Mouse (Mus musculus) stomach, embryonic 16.5 days (tissue): Measurements from ENCODE around the gene Tpi1. TPM values are rescaled to one million over a fixed set of nuclear protein-coding genes. Genes with fewer than 3 reads are reported as not detected.

Experiments used
- ATAC-seq: fragments of 200-750 bp; cut with Nextera tagmentation; 2 replicates; pipeline ENCODE4 v1.8.0; 2017; ENCODE audit warnings: moderate number of reproducible peaks, moderate TSS enrichment; ENCODE audit not compliant: insufficient read depth, low FRiP score
- H3K27ac ChIP-seq: fragments of 300-500 bp; sonication (generic); 2 replicates; pipeline ENCODE4 v1.5.1; 2014; ENCODE audit warnings: low read length
- H3K27me3 ChIP-seq: fragments of 300-500 bp; sonication (generic); 2 replicates; pipeline ENCODE4 v1.6.1; 2014; ENCODE audit warnings: low read length, control low read depth, mixed read lengths; ENCODE audit not compliant: control insufficient read depth, insufficient read depth
- H3K36me3 ChIP-seq: fragments of 300-500 bp; sonication (generic); 2 replicates; pipeline ENCODE4 v1.6.1; 2014; ENCODE audit warnings: low read length; ENCODE audit not compliant: control insufficient read depth, insufficient read depth
- H3K4me1 ChIP-seq: fragments of 300-500 bp; sonication (generic); 2 replicates; pipeline ENCODE4 v1.6.1; 2014; ENCODE audit warnings: low read length, control low read depth, mixed read lengths; ENCODE audit not compliant: control insufficient read depth, insufficient read depth
- H3K4me2 ChIP-seq: fragments of 300-500 bp; sonication (generic); 2 replicates; pipeline ENCODE4 v1.6.1; 2014; ENCODE audit warnings: low read depth, low read length, mixed read lengths
- H3K4me3 ChIP-seq: fragments of 300-500 bp; sonication (generic); replicated peaks from 2 replicates; pipeline ENCODE4 v1.5.1; 2014; ENCODE audit warnings: mild to moderate bottlenecking, low read length
- H3K9ac ChIP-seq: fragments of 300-500 bp; sonication (generic); 2 replicates; pipeline ENCODE4 v1.6.1; 2014; ENCODE audit warnings: low read length
- H3K9me3 ChIP-seq: fragments of 300-500 bp; sonication (generic); replicated peaks from 2 replicates; pipeline ENCODE4 v1.6.1; 2016; ENCODE audit warnings: low read length, control low read depth; ENCODE audit not compliant: control insufficient read depth
- WGBS: fragments of 180-500 bp; shearing (Covaris S2); extraction: QIAGEN DNeasy Blood & Tissue Kit; methylation state at CpG from one replicate; pipeline ENCODE4 v1.1.7; 2014; 5-methylcytosine and 5-hydroxymethylcytosine counted together
- polyA plus RNA-seq: library from polyadenylated mRNA; unstranded; fragments of >200 nt; fragmentation: Nextera tagmentation; extraction: Ambion mirVana; gene quantifications from 2 replicates; pipeline ENCODE4 v1.2.1, GENCODE M21; 2015

Gene Tpi1
- polyA plus RNA-seq, 1 experiment from 2014 or later: 959 TPM

GRCm38 (mm10) chr6:124857840-124858530 is 43.9 kb upstream of the Tpi1 start:
- no peaks in the 10 kb centered on the region for H3K36me3 ChIP-seq
- 22% methylated on average over 26 of the region's 26 CpGs for WGBS
- peak overlapping the region; percentile 94 for H3K9ac ChIP-seq
- no peaks in the 10 kb centered on the region for H3K9me3 ChIP-seq
- peaks cover 8% of the 10 kb centered on the region; the same call in 1 of the 2 replicates for H3K27me3 ChIP-seq
- peak overlapping the region; percentile 81 for H3K4me2 ChIP-seq
- H3K4me1 ChIP-seq: peaks cover 18% of the 10 kb centered on the region
- no peak for ATAC-seq
- peak overlapping the region; percentile 60 for H3K27ac ChIP-seq
- peak overlapping the region; percentile 77 for H3K4me3 ChIP-seq

GRCm38 (mm10) chr6:124856916-124857839 is 43.1 kb upstream of the Tpi1 start, which contains the start of gene P3h3:
Gene P3h3 (minus strand): TSS chr6:124857752.
- H3K9ac ChIP-seq: peak within 1 kb of the TSS; percentile 94
- no peaks in the 10 kb centered on the region for H3K9me3 ChIP-seq
- peaks cover 8% of the 10 kb centered on the region; the same call in 1 of the 2 replicates for H3K27me3 ChIP-seq
- peak; percentile 85 for ATAC-seq
- peaks cover 18% of the 10 kb centered on the region for H3K4me1 ChIP-seq
- no peaks in the 10 kb centered on the region for H3K36me3 ChIP-seq
- peak within 1 kb of the TSS; percentile 95 for H3K27ac ChIP-seq
- H3K4me2 ChIP-seq: peak within 1 kb of the TSS; percentile 81
- WGBS: under 1% methylated on average over 86 of the region's 86 CpGs
- peak within 1 kb of the TSS; percentile 77 for H3K4me3 ChIP-seq

- no peaks in the 10 kb centered on the region for H3K9me3 ChIP-seq
- H3K36me3 ChIP-seq: no peaks in the 10 kb centered on the region
- H3K4me3 ChIP-seq: peak overlapping the region; percentile 77
- 10% methylated on average over 14 of the region's 14 CpGs for WGBS
- peak overlapping the region; percentile 95 for H3K27ac ChIP-seq
- H3K27me3 ChIP-seq: peaks cover 8% of the 10 kb centered on the region; the same call in 1 of the 2 replicates
- peak overlapping the region; percentile 94; the same call in 1 of the 2 replicates for H3K9ac ChIP-seq
- ATAC-seq: peak; percentile 48; the same call in 1 of the 2 replicates
- H3K4me1 ChIP-seq: peaks cover 18% of the 10 kb centered on the region
- peak overlapping the region; percentile 81 for H3K4me2 ChIP-seq
These were observed 42.2 kb upstream of the Tpi1 start for GRCm38 (mm10) chr6:124856321-124856720.

- WGBS: 68% methylated on average over 12 of the region's 12 CpGs
- no peak overlapping the region for H3K4me2 ChIP-seq
- no peaks in the 10 kb centered on the region for H3K9me3 ChIP-seq
- no peak for ATAC-seq
- H3K9ac ChIP-seq: no peak overlapping the region; the same call in 1 of the 2 replicates
- H3K36me3 ChIP-seq: no peaks in the 10 kb centered on the region
- no peak overlapping the region for H3K4me3 ChIP-seq
- H3K4me1 ChIP-seq: peaks cover 18% of the 10 kb centered on the region
- H3K27ac ChIP-seq: no peak overlapping the region
- H3K27me3 ChIP-seq: peaks cover 8% of the 10 kb centered on the region; the same call in 1 of the 2 replicates
These were observed 40.6 kb upstream of the Tpi1 start for GRCm38 (mm10) chr6:124854647-124855046.

GRCm38 (mm10) chr6:124850535-124850934 is 36.4 kb upstream of the Tpi1 start:
- Histone ChIP-seq H3K4me2 (no peak overlapping the region), H3K4me3 (no peak overlapping the region), H3K4me1 (no peaks in the 10 kb centered on the region; the same call in 1 of the 2 replicates), H3K27ac (no peak overlapping the region), H3K9ac (no peak overlapping the region), H3K27me3 (no peaks in the 10 kb centered on the region), H3K36me3 (no peaks in the 10 kb centered on the region), H3K9me3 (no peaks in the 10 kb centered on the region)
- 54% methylated on average over 8 of the region's 8 CpGs for WGBS
- no peak for ATAC-seq

- peak; percentile 66; the same call in 1 of the 2 replicates for ATAC-seq
- 10% methylated on average over 9 of the region's 9 CpGs for WGBS
- H3K27me3 ChIP-seq: no peaks in the 10 kb centered on the region
These were observed 33.2 kb upstream of the Tpi1 start for GRCm38 (mm10) chr6:124847305-124847704.

GRCm38 (mm10) chr6:124840241-124841167 is 26.4 kb upstream of the Tpi1 start, which contains the start of gene Gnb3:
Gene Gnb3 (minus strand): TSS chr6:124840275.
- peak; percentile 7; the same call in 1 of the 2 replicates for ATAC-seq
- H3K27ac ChIP-seq: no peak within 1 kb of the TSS
- WGBS: 28% methylated on average over 15 of the region's 15 CpGs
- no peak within 1 kb of the TSS for H3K4me2 ChIP-seq
- H3K27me3 ChIP-seq: no peaks in the 10 kb centered on the region
- H3K36me3 ChIP-seq: 0 out of 2 replicates have a peak, but pooled peaks cover 6% of the 10 kb centered on the region
- peaks cover 18% of the 10 kb centered on the region for H3K4me1 ChIP-seq
- H3K4me3 ChIP-seq: no peak within 1 kb of the TSS
- H3K9ac ChIP-seq: peak within 1 kb of the TSS; percentile 37
- H3K9me3 ChIP-seq: no peaks in the 10 kb centered on the region

More at GRCm38 (mm10) chr6:124847305-124847704, 33.2 kb upstream of the Tpi1 start:
- H3K4me1 ChIP-seq: no peaks in the 10 kb centered on the region
- 0 out of 2 replicates have a peak, but pooled peaks cover 6% of the 10 kb centered on the region for H3K36me3 ChIP-seq
- no peak overlapping the region for H3K4me3 ChIP-seq
- H3K4me2 ChIP-seq: no peak overlapping the region
- peak overlapping the region; percentile 35; the same call in 1 of the 2 replicates for H3K9ac ChIP-seq
- H3K27ac ChIP-seq: no peak overlapping the region
- H3K9me3 ChIP-seq: no peaks in the 10 kb centered on the region

- Histone ChIP-seq H3K27me3 (no peaks in the 10 kb centered on the region), H3K27ac (no peak overlapping the region), H3K4me3 (no peak overlapping the region), H3K9me3 (no peaks in the 10 kb centered on the region), H3K4me2 (no peak overlapping the region), H3K9ac (peak overlapping the region; percentile 37), H3K36me3 (0 out of 2 replicates have a peak, but pooled peaks cover 2% of the 10 kb centered on the region), H3K4me1 (peaks cover 18% of the 10 kb centered on the region)
- peak; percentile 6; the same call in 1 of the 2 replicates for ATAC-seq
- 11% methylated on average over 8 of the region's 8 CpGs for WGBS
These were observed 25.7 kb upstream of the Tpi1 start for GRCm38 (mm10) chr6:124839805-124840204.
